Mouse (Mus musculus) E14TG2a.4 (cell line): ENCODE measurements around the gene Gm45213.

Source experiments
- CTCF ChIP-seq: conservative IDR thresholded peaks from 2 replicates; pipeline ENCODE4 v1.5.1; 2014; ENCODE audit warnings: low read length
- NANOG ChIP-seq: IDR thresholded peaks from 2 replicates; pipeline ENCODE4 v1.6.1; 2014; ENCODE audit warnings: borderline replicate concordance, low read length, mixed read lengths
- POU5F1 ChIP-seq: IDR thresholded peaks from 2 replicates; pipeline ENCODE4 v1.6.1; 2014; ENCODE audit warnings: low read length, borderline replicate concordance

GRCm38 (mm10) chr7:66008892-66009273, 34.5 kb upstream of the Gm45213 start:
- TF ChIP-seq CTCF, result no peak
- no peak for TF ChIP-seq NANOG
- TF ChIP-seq POU5F1, result no peak
